Mouse (Mus musculus): ENCODE results near the gene Nav1.

Gene Nav1

DNA sequence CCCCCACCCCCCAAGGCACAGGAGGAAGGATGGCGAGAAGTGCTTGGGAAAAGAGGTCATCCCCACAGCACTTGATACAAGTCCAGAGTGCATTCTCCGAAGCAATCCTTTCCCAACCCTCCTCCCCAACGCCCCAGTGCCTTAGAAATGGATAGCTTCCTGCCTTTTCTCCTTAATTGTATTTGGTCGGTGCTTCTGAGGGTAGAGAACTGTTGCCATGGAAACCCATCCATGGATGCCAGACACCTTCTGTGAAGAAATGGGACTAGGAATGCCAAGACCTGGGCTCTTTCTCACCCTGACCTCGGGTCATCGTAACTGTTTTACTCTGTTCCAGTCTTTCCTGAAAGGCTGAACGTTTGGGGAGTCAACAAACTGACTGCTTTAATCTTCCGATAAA, 26.1 kb downstream of the Nav1 start:
- peak in 1 of 2 experiments; percentile 35 for DNase-seq

DNA sequence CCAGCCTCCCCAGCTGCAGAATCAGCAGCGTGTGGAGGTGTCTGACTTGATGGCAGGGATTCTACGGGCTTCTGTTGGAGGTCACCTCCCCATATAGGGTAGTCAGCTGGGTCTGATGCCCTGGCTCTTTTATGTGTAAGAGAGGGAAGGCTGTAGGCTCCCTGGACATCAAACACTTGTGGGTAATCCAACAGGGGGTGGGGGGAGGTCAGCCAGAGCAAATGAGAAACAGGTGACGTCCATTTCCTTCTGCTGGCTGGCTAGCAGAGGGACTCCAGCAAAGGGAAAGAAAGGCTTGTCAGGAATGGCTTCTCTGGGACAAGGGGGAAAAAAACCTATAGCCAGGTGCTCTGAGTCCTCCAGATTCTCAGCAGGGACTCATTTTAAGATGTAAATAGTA, 28.0 kb downstream of the Nav1 start:
- no peak for DNase-seq

DNA sequence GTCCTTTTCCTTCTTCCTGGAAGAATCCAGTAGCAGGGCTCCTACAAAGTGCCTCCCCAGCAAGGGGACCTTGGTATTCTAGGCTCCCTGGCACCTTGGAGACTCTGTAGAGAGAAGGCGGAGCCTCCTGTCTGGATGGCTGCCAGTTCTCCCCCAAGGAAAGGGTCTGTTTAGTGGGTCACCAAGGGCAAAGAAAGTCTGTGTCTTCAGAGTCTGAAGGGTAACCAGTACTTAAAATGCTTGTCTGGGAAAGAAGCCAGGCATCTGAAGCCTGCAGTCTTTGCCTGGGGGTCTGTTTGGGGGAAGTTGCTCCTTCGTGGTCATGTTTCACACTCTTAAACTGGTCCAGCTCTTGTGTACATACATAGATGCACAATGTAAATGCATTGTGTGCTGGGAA, 29.3 kb downstream of the Nav1 start:
- no peak for DNase-seq

- DNase-seq, result no peak
Observed at GRCm38 (mm10) chr1:135575393-135575792, 31.7 kb downstream of the Nav1 start.

DNA sequence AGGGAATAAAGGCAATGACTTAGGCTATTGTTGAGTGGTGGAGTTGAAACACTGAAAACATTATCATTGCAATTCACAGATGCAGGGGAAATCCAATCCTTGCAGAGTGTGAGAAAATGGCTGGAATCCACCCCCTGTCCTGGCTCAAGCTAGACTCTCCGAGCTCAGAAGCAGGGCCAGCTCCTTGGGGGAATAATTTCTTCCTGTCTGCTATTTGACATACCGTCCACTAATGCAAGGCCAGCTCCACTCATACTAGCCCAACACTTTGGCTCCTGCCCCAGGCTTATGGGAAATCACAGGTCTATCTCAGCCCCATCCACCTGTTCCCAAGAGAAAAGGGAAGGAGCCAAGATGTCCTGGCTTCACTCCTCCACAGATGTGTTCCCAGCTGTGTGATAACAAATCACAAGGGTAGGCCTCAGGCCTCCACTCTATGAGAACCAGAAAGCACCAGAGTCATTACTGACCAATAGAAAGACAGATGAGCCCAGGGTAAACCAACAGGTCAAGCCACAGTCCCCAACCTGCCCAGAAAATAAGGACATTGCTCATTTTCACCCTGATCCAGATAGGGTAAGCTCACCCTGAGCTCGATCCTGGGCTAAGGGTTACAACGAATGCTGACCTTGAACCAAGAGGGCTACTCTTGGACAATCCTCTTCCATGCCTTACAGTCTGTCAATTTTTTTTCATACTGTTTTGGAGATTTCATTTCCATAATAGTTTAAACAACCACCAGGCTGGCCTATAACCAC, 32.5 kb downstream of the Nav1 start:
- no peak for DNase-seq

DNA sequence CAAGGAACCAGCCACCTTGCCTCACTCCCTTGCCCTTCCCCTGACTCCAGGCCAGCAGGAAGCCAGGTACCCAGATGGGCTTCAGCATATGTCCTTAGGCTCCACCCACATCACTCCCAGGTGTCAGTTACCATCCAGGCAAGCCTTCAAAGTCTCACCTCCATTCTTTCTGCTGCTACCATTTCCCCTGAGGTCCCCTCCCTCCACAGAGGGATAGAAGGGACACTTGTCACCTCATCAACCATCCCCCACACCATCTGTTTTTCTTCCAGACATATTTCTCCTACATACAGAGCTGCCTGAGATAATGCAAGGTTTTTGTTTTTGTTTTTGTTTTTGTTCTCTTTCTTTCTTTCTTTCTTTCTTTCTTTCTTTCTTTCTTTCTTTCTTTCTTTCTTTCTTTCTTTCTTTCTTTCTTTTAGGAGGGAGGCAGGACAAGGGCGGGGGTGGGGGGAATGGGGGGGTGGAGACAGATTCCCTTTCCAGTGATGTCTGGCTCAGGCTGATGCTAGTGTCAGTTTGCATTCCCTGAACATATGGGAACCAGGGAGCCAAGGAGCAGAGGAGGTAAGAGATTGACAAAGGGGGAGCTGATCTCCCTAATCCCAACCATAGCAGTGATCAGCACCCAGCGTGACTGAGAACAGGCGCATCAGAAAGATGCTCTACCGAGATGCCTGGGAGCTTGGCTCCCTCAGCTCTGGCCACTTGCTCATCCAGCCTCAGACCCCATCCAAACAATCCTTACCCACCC, 34.8 kb downstream of the Nav1 start:
- DNase-seq, result peak; percentile 31 to 57

GRCm38 (mm10) chr1:135568087-135568486, 39.0 kb downstream of the Nav1 start:
- no peak for DNase-seq

DNA sequence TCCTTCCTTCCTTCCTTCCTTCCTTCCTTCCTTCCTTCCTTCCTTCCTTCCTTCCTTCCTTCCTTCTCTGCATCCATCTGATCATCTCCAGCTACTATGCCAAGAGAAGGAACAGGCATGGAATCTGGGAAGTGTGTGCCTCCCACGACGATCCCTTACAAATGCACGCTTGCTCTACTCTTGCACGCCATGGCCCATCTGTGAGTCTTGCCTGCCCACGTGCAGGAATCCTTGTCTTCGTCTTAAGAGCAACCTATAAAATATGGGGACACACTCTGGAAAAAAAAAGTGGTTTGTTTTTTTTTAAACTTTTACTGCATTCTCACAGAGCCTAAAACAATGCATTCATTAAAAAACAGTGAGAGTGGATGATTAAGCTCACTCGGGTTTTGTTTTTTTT, 40.5 kb downstream of the Nav1 start:
- DNase-seq, result no peak

GRCm38 (mm10) chr1:135565775-135566174, 41.3 kb downstream of the Nav1 start:
- DNase-seq, result no peak

DNA sequence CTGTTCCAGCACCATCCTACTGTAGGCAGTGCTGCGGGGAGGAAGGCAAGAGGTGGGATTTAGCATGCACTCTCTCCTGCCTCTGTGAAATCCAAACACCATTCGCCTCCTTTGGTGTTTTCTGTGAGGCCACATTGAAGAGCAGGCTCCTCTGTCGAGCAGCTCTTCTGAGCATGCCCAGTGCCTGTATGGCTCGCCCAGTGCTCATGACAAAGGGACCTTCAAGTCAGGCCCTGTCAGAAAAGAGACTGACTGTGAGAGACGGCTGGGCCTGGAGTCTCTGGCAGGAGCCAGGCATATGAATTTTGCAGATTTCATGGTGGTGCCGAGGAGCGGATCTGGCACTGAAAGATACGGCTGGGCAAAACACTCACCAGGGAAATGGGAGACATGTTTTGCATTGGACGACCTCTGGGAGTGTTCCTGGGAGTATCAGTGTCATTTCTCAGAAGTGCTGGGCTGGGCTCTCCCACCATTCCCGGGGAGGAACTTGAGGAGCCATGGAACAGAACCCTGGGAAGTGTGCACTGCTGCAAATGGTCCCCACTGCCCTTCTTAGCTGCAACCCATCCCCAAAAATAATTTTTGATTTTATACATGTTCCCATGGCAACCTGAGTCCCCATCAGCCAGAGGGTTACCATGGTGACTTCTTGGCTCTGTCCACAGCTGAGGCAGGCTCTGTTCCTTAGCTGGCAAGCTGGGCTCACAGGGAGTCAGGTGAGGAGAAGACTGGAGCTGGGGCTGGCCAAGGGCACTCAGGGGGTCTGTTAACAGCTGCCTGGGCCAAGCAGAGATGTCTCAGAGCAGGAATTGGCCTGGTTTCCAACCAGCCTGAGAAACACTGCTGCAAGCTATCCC, 42.2 kb downstream of the Nav1 start:
- peak; percentile 56 to 60 for DNase-seq

- peak in 1 of 2 experiments; percentile 49 for DNase-seq
Observed at GRCm38 (mm10) chr1:135563781-135564414, 43.2 kb downstream of the Nav1 start.

GRCm38 (mm10) chr1:135562982-135563650, 44.0 kb downstream of the Nav1 start:
- DNase-seq, result no peak

DNA sequence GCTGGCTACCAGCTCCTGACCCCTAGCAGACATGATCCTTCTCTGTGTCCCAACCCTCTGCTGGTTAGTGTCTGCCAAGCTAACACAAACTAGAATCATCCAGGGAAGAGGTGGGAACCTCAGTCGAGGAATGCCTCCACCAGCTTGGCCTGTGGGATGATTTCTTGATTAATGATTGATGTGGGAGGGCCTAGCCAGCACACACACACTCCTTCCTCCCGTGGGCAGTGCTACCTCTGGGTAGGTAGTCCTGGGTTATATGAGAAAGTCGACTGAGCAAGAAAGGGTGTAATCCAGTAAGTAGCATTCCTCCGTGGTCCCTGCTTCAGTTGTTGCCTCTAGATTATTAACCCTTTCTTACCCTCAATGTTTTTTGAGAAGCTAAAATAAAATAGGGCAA, 45.0 kb downstream of the Nav1 start:
- no peak for DNase-seq

DNA sequence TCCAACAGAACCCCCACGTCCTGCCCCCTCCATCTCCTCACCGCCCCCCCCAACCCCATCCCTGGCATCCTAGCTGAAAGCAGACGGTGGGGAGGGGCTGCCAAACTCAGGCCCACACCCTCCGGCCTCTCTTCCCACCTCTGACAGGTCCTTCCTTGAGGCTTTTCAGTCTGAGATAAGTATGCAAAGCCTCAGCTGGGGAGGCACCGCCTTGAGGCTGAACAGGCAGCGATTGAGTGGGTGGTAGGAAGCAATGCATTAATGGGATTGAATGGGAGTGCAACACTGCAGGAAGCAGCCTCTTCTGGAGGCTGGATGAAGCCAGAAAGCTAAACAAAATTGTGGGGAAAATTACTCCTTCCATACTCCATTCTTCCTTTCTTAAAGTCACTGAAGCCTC, 45.8 kb downstream of the Nav1 start:
- DNase-seq, result no peak

DNA sequence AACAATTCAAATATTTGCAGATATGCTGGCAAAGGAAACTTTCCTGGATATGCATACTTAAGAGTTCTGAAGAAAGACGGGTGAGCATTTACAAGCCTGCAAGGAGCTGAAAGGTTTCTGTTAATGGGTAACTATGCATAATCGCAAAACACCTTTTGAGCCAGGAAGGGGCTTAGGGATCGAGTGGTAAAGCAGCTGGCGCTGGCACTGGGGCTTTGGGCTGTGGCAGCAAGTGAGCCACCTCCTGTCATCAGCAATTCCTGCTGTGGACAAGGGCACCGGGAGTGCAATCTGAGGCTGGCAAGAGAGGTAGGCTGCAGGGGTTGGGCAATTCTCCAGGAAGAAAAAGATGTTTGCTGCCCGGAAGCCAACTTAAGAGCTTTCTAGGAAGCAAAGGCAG, 49.1 kb downstream of the Nav1 start:
- DNase-seq, result no peak

DNA sequence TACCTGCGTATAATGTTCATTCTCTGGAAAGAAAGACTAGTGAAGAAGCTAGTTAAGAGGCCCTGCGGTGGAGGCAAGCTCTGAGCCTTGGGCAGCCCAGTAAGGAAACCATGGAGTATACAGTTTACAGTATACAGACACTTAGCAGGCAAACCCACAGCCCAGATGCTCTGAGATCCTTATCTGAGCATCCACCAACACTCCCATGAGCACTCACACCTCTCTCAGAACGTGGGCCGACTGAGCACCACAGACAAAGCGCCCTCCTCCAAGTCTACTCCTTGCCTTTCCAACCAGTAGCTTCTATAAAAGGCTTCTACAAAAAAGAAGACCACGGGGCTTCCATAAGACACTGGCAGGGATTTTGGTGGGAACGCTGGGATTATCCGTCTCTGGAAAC, 51.2 kb downstream of the Nav1 start:
- no peak for DNase-seq

DNA sequence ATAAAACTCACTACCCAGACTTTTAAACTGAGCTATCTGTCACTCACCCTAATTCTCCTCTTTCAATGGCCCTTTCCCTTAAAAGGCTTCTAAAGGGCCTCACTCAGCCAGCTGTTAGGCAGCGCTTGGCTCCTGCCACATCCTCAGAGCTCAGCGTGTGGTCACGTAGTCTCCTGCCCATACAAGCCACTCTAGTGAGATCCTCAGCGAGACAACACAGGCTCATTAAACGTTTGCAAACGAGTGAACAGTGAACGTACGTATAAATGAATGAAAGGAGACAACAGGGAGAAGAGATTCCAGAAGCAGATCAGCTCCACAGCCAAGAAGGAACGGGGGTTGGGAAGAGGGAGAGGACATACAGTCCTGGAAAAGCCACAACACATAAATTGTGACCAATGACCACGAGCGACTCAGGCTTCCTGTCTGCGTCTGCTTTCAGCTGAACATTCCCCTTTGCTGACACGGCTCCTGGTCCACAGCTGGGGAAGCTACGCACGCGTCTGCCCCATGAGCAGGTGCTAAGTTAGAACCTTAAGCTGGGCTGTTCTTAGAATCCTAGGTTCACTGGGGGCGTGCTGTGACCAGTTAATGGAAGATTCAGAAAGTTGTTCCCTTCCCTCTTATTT, 52.3 kb downstream of the Nav1 start:
- no peak for DNase-seq

GRCm38 (mm10) chr1:135553615-135554014, 53.5 kb downstream of the Nav1 start:
- DNase-seq, result no peak

- DNase-seq, result no peak
Observed at GRCm38 (mm10) chr1:135553154-135553553, 53.9 kb downstream of the Nav1 start.

DNA sequence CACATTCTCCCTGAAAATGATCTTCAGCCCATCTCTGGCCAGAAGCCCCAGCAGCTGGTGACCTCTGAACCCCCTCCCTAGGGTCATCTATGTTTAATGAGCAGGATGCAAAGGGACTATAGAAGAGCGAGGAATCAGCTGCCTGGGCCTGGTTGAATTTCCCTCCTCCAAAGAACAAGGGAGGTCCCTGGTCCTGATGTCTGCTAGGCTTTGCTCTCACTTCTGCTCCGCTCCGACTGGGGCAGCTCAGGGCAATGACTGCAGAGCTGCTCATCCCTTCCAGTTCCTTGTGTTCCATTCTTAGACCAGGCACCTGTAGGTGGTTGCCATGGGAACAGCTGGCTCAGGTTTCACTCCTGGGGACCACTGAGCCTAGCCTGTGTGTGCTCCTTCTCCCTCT, 56.2 kb downstream of the Nav1 start:
- DNase-seq, result no peak

GRCm38 (mm10) chr1:135548750-135549149, 58.3 kb downstream of the Nav1 start:
- DNase-seq, result peak; percentile 83 to 93

DNA sequence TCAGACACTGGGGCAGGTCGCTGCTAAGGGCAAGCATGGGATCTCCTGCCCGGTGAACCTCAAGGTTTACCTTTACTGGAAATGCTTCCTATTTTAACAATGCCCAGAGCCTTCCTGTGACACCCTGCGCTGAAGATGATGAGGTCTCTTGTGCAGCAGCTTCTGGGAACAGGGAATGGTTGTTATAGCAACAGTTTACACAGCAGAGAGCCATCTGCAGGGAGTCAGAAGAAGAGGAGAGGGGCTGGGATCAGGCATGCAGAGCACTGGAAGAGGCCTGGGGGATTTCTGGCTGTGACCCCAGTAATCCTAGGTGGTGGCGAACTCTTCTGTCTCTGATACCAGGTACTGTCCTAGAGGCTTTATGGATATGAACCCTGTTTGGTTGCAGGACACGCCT, 61.0 kb downstream of the Nav1 start:
- DNase-seq, result no peak
